Mouse (Mus musculus): Measurements from ENCODE around the gene Bola1.
"Not testable (repeated sequence)": the region's sequence is repeated elsewhere in the genome, so short reads cannot be mapped to it uniquely, and the experiment has no call there.

Gene Bola1

GRCm38 (mm10) chr3:96221640-96222038 lies 2.1 kb upstream of the Bola1 start:
- no peak for DNase-seq

GRCm38 (mm10) chr3:96220765-96221639 lies 1.5 kb upstream of the Bola1 start, which contains the start of the genes Hist2h2ac and Hist2h2be:
Hist2h2ac (minus strand) TSS chr3:96220880.
Hist2h2be (plus strand) TSS chr3:96221119.
- peak; percentile 93 for DNase-seq

- DNase-seq, result not testable (repeated sequence)
These were observed 739 bp upstream of the Bola1 start for GRCm38 (mm10) chr3:96220131-96220764.

- peak; percentile 37 for DNase-seq
These were observed 293 bp downstream of the Bola1 start for GRCm38 (mm10) chr3:96219191-96219641.

GRCm38 (mm10) chr3:96209242-96209641 lies 10.3 kb downstream of the Bola1 start:
- no peak for DNase-seq

GRCm38 (mm10) chr3:96207819-96208218 lies 11.7 kb downstream of the Bola1 start:
- DNase-seq, result no peak

- no peak for DNase-seq
These were observed 19.8 kb downstream of the Bola1 start for GRCm38 (mm10) chr3:96199731-96200130.

GRCm38 (mm10) chr3:96198601-96199251 lies 20.8 kb downstream of the Bola1 start:
- DNase-seq, result not testable (repeated sequence)

- peak; percentile 46 for DNase-seq
These were observed 21.3 kb downstream of the Bola1 start for GRCm38 (mm10) chr3:96198181-96198580.

GRCm38 (mm10) chr3:96197129-96197749 lies 22.3 kb downstream of the Bola1 start:
- peak; percentile 89 for DNase-seq

- no peak for DNase-seq
These were observed 22.9 kb downstream of the Bola1 start for GRCm38 (mm10) chr3:96196437-96197128.

GRCm38 (mm10) chr3:96195616-96196313 lies 23.7 kb downstream of the Bola1 start:
- DNase-seq, result no peak

- no peak for DNase-seq
These were observed 24.5 kb downstream of the Bola1 start for GRCm38 (mm10) chr3:96194966-96195365.

GRCm38 (mm10) chr3:96192977-96193376 lies 26.5 kb downstream of the Bola1 start:
- no peak for DNase-seq

- no peak for DNase-seq
These were observed 37.1 kb downstream of the Bola1 start for GRCm38 (mm10) chr3:96182382-96182776.

- DNase-seq, result no peak
These were observed 37.8 kb downstream of the Bola1 start for GRCm38 (mm10) chr3:96181510-96182381.

- no peak for DNase-seq
These were observed 38.6 kb downstream of the Bola1 start, which contains the start of gene Sv2a for GRCm38 (mm10) chr3:96180727-96181477. Sv2a (plus strand) TSS chr3:96181151.

- DNase-seq, result no peak
These were observed 40.0 kb downstream of the Bola1 start for GRCm38 (mm10) chr3:96179531-96179930.

- DNase-seq, result no peak
These were observed 40.6 kb downstream of the Bola1 start for GRCm38 (mm10) chr3:96178902-96179301.

GRCm38 (mm10) chr3:96178427-96178826 lies 41.1 kb downstream of the Bola1 start:
- DNase-seq, result no peak
